Mouse (Mus musculus) layer of hippocampus, adult 9-11 months (tissue): ENCODE results near the gene Oprm1.

Experiments
- DNase-seq: peaks from one replicate; pipeline ENCODE4 v3.0.0; 2022

The Oprm1 gene

GRCm38 (mm10) chr10:6896659-6897303 is 138.5 kb downstream of the Oprm1 start:
- no peak for DNase-seq

GRCm38 (mm10) chr10:6900126-6900525 is 141.8 kb downstream of the Oprm1 start:
- DNase-seq = no peak

GRCm38 (mm10) chr10:6901819-6902393 is 143.6 kb downstream of the Oprm1 start:
- DNase-seq = no peak

- peak; percentile 38 for DNase-seq
Measured at GRCm38 (mm10) chr10:6909763-6910162, 151.5 kb downstream of the Oprm1 start.

- DNase-seq = no peak
Measured at GRCm38 (mm10) chr10:6915991-6916390, 157.7 kb downstream of the Oprm1 start.

- DNase-seq = peak; percentile 94
Measured at GRCm38 (mm10) chr10:6916545-6917257, 158.4 kb downstream of the Oprm1 start.

- DNase-seq = peak; percentile 25
Measured at GRCm38 (mm10) chr10:6926724-6927123, 168.4 kb downstream of the Oprm1 start.

GRCm38 (mm10) chr10:6927600-6928223 is 169.4 kb downstream of the Oprm1 start:
- DNase-seq = no peak

GRCm38 (mm10) chr10:6928905-6929304 is 170.6 kb downstream of the Oprm1 start:
- DNase-seq = no peak

GRCm38 (mm10) chr10:6930398-6930797 is 172.1 kb downstream of the Oprm1 start:
- no peak for DNase-seq

GRCm38 (mm10) chr10:6930889-6931288 is 172.6 kb downstream of the Oprm1 start:
- DNase-seq = no peak

GRCm38 (mm10) chr10:6934776-6935175 is 176.5 kb downstream of the Oprm1 start:
- peak; percentile 34 for DNase-seq

GRCm38 (mm10) chr10:6936671-6937425 is 178.5 kb downstream of the Oprm1 start:
- peak; percentile 71 for DNase-seq

GRCm38 (mm10) chr10:6953115-6953514 is 194.8 kb downstream of the Oprm1 start:
- no peak for DNase-seq

GRCm38 (mm10) chr10:6954533-6954932 is 196.2 kb downstream of the Oprm1 start:
- DNase-seq = no peak

- no peak for DNase-seq
Measured at GRCm38 (mm10) chr10:6956357-6956756, 198.1 kb downstream of the Oprm1 start.

GRCm38 (mm10) chr10:6958791-6959190 is 200.5 kb downstream of the Oprm1 start:
- no peak for DNase-seq

GRCm38 (mm10) chr10:6967588-6968242 is 209.4 kb downstream of the Oprm1 start:
- no peak for DNase-seq

- DNase-seq = no peak
Measured at GRCm38 (mm10) chr10:6968334-6968733, 210.0 kb downstream of the Oprm1 start.

- DNase-seq = no peak
Measured at GRCm38 (mm10) chr10:6977843-6978242, 219.5 kb downstream of the Oprm1 start.

- DNase-seq = no peak
Measured at GRCm38 (mm10) chr10:6978733-6979132, 220.4 kb downstream of the Oprm1 start.

- no peak for DNase-seq
Measured at GRCm38 (mm10) chr10:6979216-6979615, 220.9 kb downstream of the Oprm1 start.
